Mouse (Mus musculus) heart, adult 2 months (tissue): ENCODE results near the gene Prkch.

Experiments
- CTCF ChIP-seq: fragments of 200-600 bp; IDR thresholded peaks from 2 replicates; pipeline ENCODE4 v1.8.1; 2022; ENCODE audit warnings: antibody characterized with exemption, mild to moderate bottlenecking, moderate library complexity
- EP300 ChIP-seq: fragments of 200-500 bp; IDR thresholded peaks from 2 replicates; pipeline ENCODE4 v1.6.1; 2011; ENCODE audit warnings: low read depth, low read length, control low read depth; ENCODE audit not compliant: insufficient read depth
- POLR2A ChIP-seq: fragments of 200-500 bp; IDR thresholded peaks from 2 replicates; pipeline ENCODE4 v1.6.1; 2011; ENCODE audit warnings: mild to moderate bottlenecking, low read depth, low read length, control low read depth; ENCODE audit not compliant: insufficient read depth

GRCm38 (mm10) chr12:73725825-73726604 lies 141.4 kb downstream of the Prkch start:
- TF ChIP-seq CTCF (no peak), EP300 (no peak), POLR2A (no peak)
